Mouse (Mus musculus) MEL (cell line): ENCODE measurements around the gene Lysmd1. TPM values are rescaled to one million over a fixed set of nuclear protein-coding genes. Genes with fewer than 3 reads are reported as not detected.

Experiments used
- DNase-seq: peaks from one replicate; pipeline ENCODE4 v3.0.0; 2011; ENCODE audit warnings: low read depth, low spot score
- H3K27ac ChIP-seq: 2 replicates; pipeline ENCODE4 v1.5.1; 2012; ENCODE audit warnings: low read depth, mild to moderate bottlenecking, control low read depth, low read length, moderate library complexity; ENCODE audit not compliant: control insufficient read depth
- H3K27me3 ChIP-seq, 2 experiments: fragments of 150-350 bp in 1 of 2; sonication (generic) in 1 of 2; 2 replicates each; pipeline ENCODE4 v1.6.1; 2012; ENCODE audit warnings: low read length in 2 of 2, mild to moderate bottlenecking in 2 of 2, improper control_type of control experiment in 1 of 2, moderate library complexity in 1 of 2; ENCODE audit not compliant: insufficient read depth in 2 of 2, control insufficient read depth in 1 of 2
- H3K36me3 ChIP-seq, 2 experiments: 2 replicates each; pipeline ENCODE4 v1.6.1; 2012 to 2014; ENCODE audit warnings: low read length in 2 of 2, improper control_type of control experiment in 1 of 2, inconsistent platforms in 1 of 2, mild to moderate bottlenecking in 1 of 2; ENCODE audit not compliant: insufficient read depth in 2 of 2, control insufficient read depth in 1 of 2
- H3K4me1 ChIP-seq, 2 experiments: fragments of 150-350 bp in 1 of 2; sonication (generic) in 1 of 2; 2 replicates each; pipeline ENCODE4 v1.6.1; 2012; ENCODE audit warnings: low read length in 2 of 2, improper control_type of control experiment in 1 of 2, mild to moderate bottlenecking in 1 of 2; ENCODE audit not compliant: insufficient read depth in 2 of 2, control insufficient read depth in 1 of 2
- H3K4me3 ChIP-seq, 2 experiments: fragments of 150-350 bp in 1 of 2; sonication (generic) in 1 of 2; 2 replicates each; pipeline ENCODE4 v1.5.1; 2012; ENCODE audit warnings: low read depth in 2 of 2, low read length in 2 of 2, mild to moderate bottlenecking in 2 of 2, moderate library complexity in 2 of 2, control low read depth in 1 of 2, improper control_type of control experiment in 1 of 2; ENCODE audit not compliant: control insufficient read depth in 1 of 2, insufficient read depth in 1 of 2
- H3K79me2 ChIP-seq: 2 replicates; pipeline ENCODE4 v1.6.1; 2012; ENCODE audit warnings: mild to moderate bottlenecking, low read length, moderate library complexity; ENCODE audit not compliant: control insufficient read depth, poor library complexity, insufficient read depth
- H3K9ac ChIP-seq: 2 replicates; pipeline ENCODE4 v1.6.1; 2012; ENCODE audit warnings: low read depth, mild to moderate bottlenecking, control low read depth, low read length, moderate library complexity; ENCODE audit not compliant: control insufficient read depth, poor library complexity, severe bottlenecking
- H3K9me3 ChIP-seq: fragments of 150-350 bp; sonication (generic); replicated peaks from 2 replicates; pipeline ENCODE4 v1.6.1; 2012; ENCODE audit warnings: mild to moderate bottlenecking, low read length, improper control_type of control experiment, moderate library complexity; ENCODE audit not compliant: insufficient read depth
- BHLHE40 ChIP-seq: IDR thresholded peaks from 2 replicates; pipeline ENCODE4 v1.6.1; 2012; ENCODE audit warnings: low read depth, mild to moderate bottlenecking, inconsistent platforms, low read length, improper control_type of control experiment, borderline replicate concordance
- CHD1 ChIP-seq: IDR thresholded peaks from 2 replicates; pipeline ENCODE4 v1.6.1; 2012; ENCODE audit warnings: low read depth, mild to moderate bottlenecking, inconsistent platforms, low read length, improper control_type of control experiment
- CHD2 ChIP-seq: IDR thresholded peaks from 2 replicates; pipeline ENCODE4 v1.6.1; 2011; ENCODE audit warnings: low read length, improper control_type of control experiment
- CTCF ChIP-seq, 3 experiments: IDR thresholded peaks in 2 of 3; conservative IDR thresholded peaks in 1 of 3; 2 replicates each; pipeline ENCODE4 v1.5.1; 2011 to 2012; ENCODE audit warnings: low read length in 3 of 3, low read depth in 2 of 3, mild to moderate bottlenecking in 2 of 3, improper control_type of control experiment in 1 of 3, inconsistent platforms in 1 of 3, mixed read lengths in 1 of 3, moderate library complexity in 1 of 3; ENCODE audit not compliant: control insufficient read depth in 1 of 3, insufficient read depth in 1 of 3, poor library complexity in 1 of 3, severe bottlenecking in 1 of 3
- E2F4 ChIP-seq: IDR thresholded peaks from 2 replicates; pipeline ENCODE4 v1.6.1; 2011; ENCODE audit warnings: low read depth, low read length, improper control_type of control experiment, borderline replicate concordance
- ELF1 ChIP-seq: IDR thresholded peaks from 2 replicates; pipeline ENCODE4 v1.6.1; 2014; ENCODE audit warnings: low read depth, mild to moderate bottlenecking, inconsistent platforms, low read length, improper control_type of control experiment, moderate library complexity
- EP300 ChIP-seq, 2 experiments: IDR thresholded peaks; 2 replicates each; pipeline ENCODE4 v1.6.1; 2011; ENCODE audit warnings: improper control_type of control experiment in 2 of 2, low read length in 2 of 2, low read depth in 1 of 2, mild to moderate bottlenecking in 1 of 2
- JUND ChIP-seq: IDR thresholded peaks from 2 replicates; pipeline ENCODE4 v1.6.1; 2011; ENCODE audit warnings: low read depth, mild to moderate bottlenecking, improper control_type of control experiment, low read length
- KAT2A ChIP-seq: conservative IDR thresholded peaks from 2 replicates; pipeline ENCODE4 v1.6.1; 2012; ENCODE audit warnings: low read depth, low read length, improper control_type of control experiment, inconsistent platforms
- MAFK ChIP-seq: IDR thresholded peaks from 2 replicates; pipeline ENCODE4 v1.6.1; 2011; ENCODE audit warnings: low read depth, mild to moderate bottlenecking, low read length, improper control_type of control experiment, borderline replicate concordance
- MXI1 ChIP-seq: IDR thresholded peaks from 2 replicates; pipeline ENCODE4 v1.6.1; 2011; ENCODE audit warnings: mild to moderate bottlenecking, low read depth, low read length, improper control_type of control experiment
- MYB ChIP-seq: IDR thresholded peaks from 2 replicates; pipeline ENCODE4 v1.6.1; 2011; ENCODE audit warnings: mild to moderate bottlenecking, low read depth, low read length, improper control_type of control experiment
- NELFE ChIP-seq: IDR thresholded peaks from 2 replicates; pipeline ENCODE4 v1.6.1; 2011; ENCODE audit warnings: low read depth, low read length, improper control_type of control experiment
- NRF1 ChIP-seq: IDR thresholded peaks from 2 replicates; pipeline ENCODE4 v1.6.1; 2014; ENCODE audit warnings: low read depth, mild to moderate bottlenecking, inconsistent platforms, low read length, improper control_type of control experiment, moderate library complexity; ENCODE audit not compliant: poor library complexity, insufficient read depth, severe bottlenecking
- TBP ChIP-seq: IDR thresholded peaks from 2 replicates; pipeline ENCODE4 v1.8.0; 2011; ENCODE audit warnings: low read depth, low read length, improper control_type of control experiment
- TCF12 ChIP-seq: IDR thresholded peaks from 2 replicates; pipeline ENCODE4 v1.6.1; 2014; ENCODE audit warnings: low read depth, mild to moderate bottlenecking, inconsistent platforms, low read length, improper control_type of control experiment, moderate library complexity
- UBTF ChIP-seq: IDR thresholded peaks from 2 replicates; pipeline ENCODE4 v1.6.1; 2012; ENCODE audit warnings: low read depth, mild to moderate bottlenecking, inconsistent platforms, low read length, improper control_type of control experiment, moderate library complexity, borderline replicate concordance; ENCODE audit not compliant: insufficient read depth
- USF1 ChIP-seq: IDR thresholded peaks from 2 replicates; pipeline ENCODE4 v1.6.1; 2014; ENCODE audit warnings: low read depth, mild to moderate bottlenecking, inconsistent platforms, low read length, improper control_type of control experiment, moderate library complexity
- USF2 ChIP-seq, 2 experiments: IDR thresholded peaks; 2 replicates each; pipeline ENCODE4 v1.6.1; 2011 to 2012; ENCODE audit warnings: improper control_type of control experiment in 2 of 2, low read length in 2 of 2, borderline replicate concordance in 1 of 2, inconsistent platforms in 1 of 2, low read depth in 1 of 2, mild to moderate bottlenecking in 1 of 2; ENCODE audit not compliant: insufficient read depth in 1 of 2
- ZNF384 ChIP-seq: IDR thresholded peaks from 2 replicates; pipeline ENCODE4 v1.6.1; 2012; ENCODE audit warnings: low read depth, mild to moderate bottlenecking, inconsistent platforms, low read length, improper control_type of control experiment
- polyA plus RNA-seq, 2 experiments: library from polyadenylated mRNA; stranded (reverse) in 1 of 2; unstranded in 1 of 2; fragments of >175 nt in 1 of 2; fragments of >200 nt in 1 of 2; gene quantifications; 2 replicates each; pipeline versions ENCODE4 v1.2.1 to v1.2.4; 2012; ENCODE audit warnings: low replicate concordance in 2 of 2, low read depth in 1 of 2; ENCODE audit not compliant: insufficient read length in 2 of 2, insufficient read depth in 1 of 2, missing spikeins in 1 of 2
- total RNA-seq: library from RNA; depleted of rRNA; stranded (reverse); fragments of 300-350 nt; gene quantifications from 2 replicates; pipeline ENCODE4 v1.2.3, GENCODE M21; 2012

The Lysmd1 gene
- total and polyA plus RNA-seq, 3 experiments = 22.7 to 102 (median 22.9) TPM

DNA sequence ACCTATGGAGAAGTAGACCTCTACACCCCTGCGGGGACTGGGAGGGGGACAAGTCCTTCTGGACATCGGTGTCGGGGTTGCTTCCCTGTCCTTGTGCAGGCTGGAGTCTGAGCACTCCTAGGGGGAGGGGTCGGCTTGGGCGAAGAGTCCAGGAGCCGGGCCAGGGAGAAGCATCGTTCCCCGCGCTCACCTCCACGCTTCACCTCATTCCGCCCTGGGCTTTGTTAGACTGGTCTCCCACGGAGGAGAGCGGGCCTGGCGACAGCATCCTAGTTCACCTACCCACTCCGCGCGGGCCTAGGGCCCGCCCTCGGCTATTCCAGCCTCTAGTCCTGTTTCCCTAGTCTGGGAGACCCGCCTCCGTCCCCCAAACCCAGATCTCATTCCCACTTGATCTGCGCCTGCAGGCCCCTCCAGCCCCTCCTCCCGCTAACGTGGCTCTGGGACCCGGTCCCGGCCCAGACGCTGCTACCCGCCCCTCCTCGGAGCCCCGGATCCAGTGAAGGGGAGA is 27.2 kb downstream of the Lysmd1 start:
- Histone ChIP-seq H3K9ac (peak overlapping the region; percentile 68; the same call in 1 of the 2 replicates), H3K27me3 (no peaks in the 10 kb centered on the region; a peak in 1 of 4 replicates)

DNA sequence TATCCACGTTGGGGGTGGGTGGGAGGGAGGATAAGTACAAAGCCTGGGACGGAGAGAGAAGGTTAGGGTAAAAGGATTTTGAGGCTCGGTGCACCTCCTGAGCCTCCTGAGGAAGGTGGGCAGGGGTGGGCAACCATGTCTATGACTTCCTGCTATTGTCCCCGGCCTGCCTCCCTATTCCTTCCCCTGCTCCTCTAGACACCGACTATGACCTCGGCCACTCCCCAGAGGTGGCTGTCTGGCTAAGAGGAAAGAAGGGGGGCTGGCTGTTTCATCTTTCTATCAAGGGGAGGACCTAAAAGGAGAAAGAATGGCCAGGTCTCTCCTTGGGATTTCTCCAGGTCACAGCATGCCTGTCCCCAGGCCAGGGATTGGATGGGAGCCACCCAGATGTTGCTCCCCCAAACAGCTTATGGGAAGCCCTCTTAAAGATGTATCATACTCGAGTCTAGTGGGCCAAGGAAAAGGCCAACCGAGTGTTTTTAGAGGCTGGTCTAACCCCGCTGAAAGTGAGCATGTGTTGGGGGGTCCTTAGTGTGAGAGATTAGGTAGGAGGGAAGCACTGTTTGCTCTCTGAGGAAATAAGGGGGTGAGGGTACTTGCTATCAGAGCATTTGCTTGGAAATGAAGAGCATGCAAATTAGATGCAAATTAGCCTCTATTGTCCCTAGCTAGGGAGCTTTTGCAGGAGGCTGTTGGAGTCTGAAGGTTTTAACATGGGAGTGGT is 27.9 kb downstream of the Lysmd1 start:
- H3K9ac ChIP-seq = no peak overlapping the region
- DNase-seq = no peak
- no peaks in the 10 kb centered on the region; a peak in 1 of 4 replicates for H3K27me3 ChIP-seq
- no peaks in the 10 kb centered on the region for H3K9me3 ChIP-seq
- TF ChIP-seq MAFK (no peak), CTCF (IDR thresholded peaks at IDR 0.05 in 2 of 3, conservative IDR thresholded peaks at IDR 0.05 in 1 of 3; ENCODE audit: control insufficient read depth in 1 of 3, insufficient read depth in 1 of 3, low read depth in 2 of 3, low read length in 3 of 3, poor library complexity in 1 of 3, severe bottlenecking in 1 of 3) (no peak), ZNF384 (no peak), USF1 (no peak), CHD1 (no peak), MXI1 (no peak), TCF12 (no peak)
- no peak overlapping the region for H3K27ac ChIP-seq
- H3K4me3 ChIP-seq = no peak overlapping the region
- peaks cover 0 to 12% of the 10 kb centered on the region in 2 experiments; a peak in 2 of 4 replicates for H3K36me3 ChIP-seq
- H3K79me2 ChIP-seq = no peaks in the 10 kb centered on the region
- peaks cover 7 to 26% of the 10 kb centered on the region in 2 experiments for H3K4me1 ChIP-seq

More for the DNA sequence above, 27.2 kb downstream of the Lysmd1 start:
- Histone ChIP-seq H3K4me3 (peak overlapping the region; percentile 70 to 96), H3K4me1 (peaks cover 7 to 26% of the 10 kb centered on the region in 2 experiments), H3K36me3 (peaks cover 0 to 12% of the 10 kb centered on the region in 2 experiments; a peak in 2 of 4 replicates), H3K27ac (no peak overlapping the region), H3K9me3 (no peaks in the 10 kb centered on the region), H3K79me2 (no peaks in the 10 kb centered on the region)
- TF ChIP-seq CHD2 (no peak), NELFE (no peak), UBTF (no peak), USF2 (IDR thresholded peaks at IDR 0.05; ENCODE audit: borderline replicate concordance in 1 of 2, insufficient read depth in 1 of 2, low read depth in 1 of 2, low read length in 2 of 2) (no peak), E2F4 (no peak), EP300 (IDR thresholded peaks at IDR 0.05; ENCODE audit: low read depth in 1 of 2, low read length in 2 of 2) (no peak), ZNF384 (no peak), USF1 (no peak), TBP (no peak), CHD1 (no peak), MYB (no peak), JUND (no peak), KAT2A (no peak), MAFK (no peak), TCF12 (no peak), ELF1 (no peak), BHLHE40 (no peak), NRF1 (no peak)
- DNase-seq = no peak
